Mouse (Mus musculus): ENCODE measurements around the gene Adamtsl1. TPM values are rescaled to one million over a fixed set of nuclear protein-coding genes. Genes with fewer than 3 reads are reported as not detected.

The Adamtsl1 gene
- polyA plus RNA-seq, 1 experiment: 1.1 TPM

DNA sequence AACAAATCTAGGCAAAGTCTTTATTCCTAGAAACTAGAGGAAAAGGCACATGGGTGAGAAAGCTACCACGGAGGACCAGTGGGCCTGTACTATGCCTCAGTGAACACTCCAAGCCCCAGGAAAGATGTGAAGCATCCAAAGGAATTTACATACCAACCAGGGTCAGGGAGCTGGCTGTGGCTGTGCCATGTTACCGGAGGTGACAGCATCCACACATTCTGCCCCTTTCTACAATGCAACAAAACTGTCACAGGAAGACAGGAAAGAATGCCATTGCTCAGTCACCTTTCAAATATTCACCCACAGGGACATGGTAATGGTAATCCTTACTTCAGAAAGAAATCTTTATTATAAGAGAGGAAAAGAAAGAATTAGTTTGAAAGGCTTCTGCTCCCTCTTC lies 859.2 kb downstream of the Adamtsl1 start:
- Histone ChIP-seq H3K27ac (ENCODE audit: control insufficient read depth, insufficient read depth, low read length) (no peak overlapping the region), H3K27me3 (ENCODE audit: control insufficient read depth, insufficient read depth, low read length) (no peaks in the 10 kb centered on the region), H3K4me3 (ENCODE audit: control insufficient read depth, insufficient read depth, low read length) (no peak overlapping the region), H3K4me1 (replicated peaks; ENCODE audit: control insufficient read depth, insufficient read depth, low read length) (no peaks in the 10 kb centered on the region), H3K36me3 (ENCODE audit: control insufficient read depth, insufficient read depth, low read length) (no peaks in the 10 kb centered on the region)
- WGBS: 88% methylated on average over 2 of the region's 2 CpGs
- TF ChIP-seq CTCF (IDR thresholded peaks at IDR 0.05; ENCODE audit: borderline replicate concordance, control insufficient read depth, extremely low read depth, insufficient read depth, low read length, poor library complexity) (no peak), POLR2A (IDR thresholded peaks at IDR 0.05; ENCODE audit: control insufficient read depth, extremely low read depth, insufficient read depth, low read length, poor library complexity) (no peak)
- no peak for DNase-seq

GRCm38 (mm10) chr4:86383124-86383523 lies 869.2 kb downstream of the Adamtsl1 start:
- Histone ChIP-seq H3K27ac (ENCODE audit: control insufficient read depth, insufficient read depth, low read length) (no peak overlapping the region), H3K4me1 (replicated peaks; ENCODE audit: control insufficient read depth, insufficient read depth, low read length) (no peaks in the 10 kb centered on the region), H3K27me3 (ENCODE audit: control insufficient read depth, insufficient read depth, low read length) (no peaks in the 10 kb centered on the region), H3K36me3 (ENCODE audit: control insufficient read depth, insufficient read depth, low read length) (no peaks in the 10 kb centered on the region), H3K4me3 (ENCODE audit: control insufficient read depth, insufficient read depth, low read length) (no peak overlapping the region)
- WGBS: 85% methylated on average over 2 of the region's 2 CpGs
- TF ChIP-seq POLR2A (IDR thresholded peaks at IDR 0.05; ENCODE audit: control insufficient read depth, extremely low read depth, insufficient read depth, low read length, poor library complexity) (no peak), CTCF (IDR thresholded peaks at IDR 0.05; ENCODE audit: borderline replicate concordance, control insufficient read depth, extremely low read depth, insufficient read depth, low read length, poor library complexity) (no peak)
- no peak for DNase-seq

DNA sequence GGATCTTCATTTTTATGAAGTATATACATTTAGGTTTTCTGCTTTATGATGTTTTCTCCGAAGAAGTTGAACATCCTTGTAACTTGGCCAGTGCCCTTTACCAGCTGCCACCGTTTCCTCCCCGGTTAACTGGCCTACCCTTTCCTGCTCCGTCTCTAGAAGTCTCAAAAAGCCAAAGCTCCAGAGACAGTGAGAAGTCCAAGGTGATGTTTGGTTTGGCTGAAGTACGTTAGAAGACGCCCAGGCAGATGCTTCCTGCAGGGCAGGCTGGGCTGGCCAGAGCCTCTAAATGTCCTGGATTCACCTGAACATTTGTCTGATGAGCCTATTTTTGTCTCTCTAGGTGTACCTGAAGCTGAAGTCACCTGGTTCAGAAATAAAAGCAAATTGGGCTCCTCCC lies 871.1 kb downstream of the Adamtsl1 start:
- Histone ChIP-seq H3K36me3 (ENCODE audit: control insufficient read depth, insufficient read depth, low read length) (no peaks in the 10 kb centered on the region), H3K4me3 (ENCODE audit: control insufficient read depth, insufficient read depth, low read length) (no peak overlapping the region), H3K27me3 (ENCODE audit: control insufficient read depth, insufficient read depth, low read length) (no peaks in the 10 kb centered on the region), H3K4me1 (replicated peaks; ENCODE audit: control insufficient read depth, insufficient read depth, low read length) (no peaks in the 10 kb centered on the region), H3K27ac (ENCODE audit: control insufficient read depth, insufficient read depth, low read length) (no peak overlapping the region)
- no peak for TF ChIP-seq POLR2A (IDR thresholded peaks at IDR 0.05; ENCODE audit: control insufficient read depth, extremely low read depth, insufficient read depth, low read length, poor library complexity)
- no peak for TF ChIP-seq CTCF (IDR thresholded peaks at IDR 0.05; ENCODE audit: borderline replicate concordance, control insufficient read depth, extremely low read depth, insufficient read depth, low read length, poor library complexity)
- no peak for DNase-seq
- WGBS: 92% methylated on average over 6 of the region's 6 CpGs

- TF ChIP-seq POLR2A (IDR thresholded peaks at IDR 0.05; ENCODE audit: control insufficient read depth, extremely low read depth, insufficient read depth, low read length, poor library complexity) (no peak), CTCF (IDR thresholded peaks at IDR 0.05; ENCODE audit: borderline replicate concordance, control insufficient read depth, extremely low read depth, insufficient read depth, low read length, poor library complexity) (no peak)
- Histone ChIP-seq H3K4me1 (replicated peaks; ENCODE audit: control insufficient read depth, insufficient read depth, low read length) (no peaks in the 10 kb centered on the region), H3K36me3 (ENCODE audit: control insufficient read depth, insufficient read depth, low read length) (no peaks in the 10 kb centered on the region), H3K27me3 (ENCODE audit: control insufficient read depth, insufficient read depth, low read length) (no peaks in the 10 kb centered on the region), H3K27ac (ENCODE audit: control insufficient read depth, insufficient read depth, low read length) (no peak overlapping the region), H3K4me3 (ENCODE audit: control insufficient read depth, insufficient read depth, low read length) (no peak overlapping the region)
- DNase-seq: no peak
- 80% methylated on average over 5 of the region's 5 CpGs for WGBS
Observed at GRCm38 (mm10) chr4:86388430-86388829, 874.5 kb downstream of the Adamtsl1 start.

GRCm38 (mm10) chr4:86391176-86391575 lies 877.2 kb downstream of the Adamtsl1 start:
- Histone ChIP-seq H3K27me3 (ENCODE audit: control insufficient read depth, insufficient read depth, low read length) (no peaks in the 10 kb centered on the region), H3K4me1 (replicated peaks; ENCODE audit: control insufficient read depth, insufficient read depth, low read length) (no peaks in the 10 kb centered on the region), H3K36me3 (ENCODE audit: control insufficient read depth, insufficient read depth, low read length) (no peaks in the 10 kb centered on the region), H3K27ac (ENCODE audit: control insufficient read depth, insufficient read depth, low read length) (no peak overlapping the region), H3K4me3 (ENCODE audit: control insufficient read depth, insufficient read depth, low read length) (no peak overlapping the region)
- no peak for DNase-seq
- WGBS: 76% methylated on average over 3 of the region's 3 CpGs
- TF ChIP-seq POLR2A (IDR thresholded peaks at IDR 0.05; ENCODE audit: control insufficient read depth, extremely low read depth, insufficient read depth, low read length, poor library complexity): no peak

DNA sequence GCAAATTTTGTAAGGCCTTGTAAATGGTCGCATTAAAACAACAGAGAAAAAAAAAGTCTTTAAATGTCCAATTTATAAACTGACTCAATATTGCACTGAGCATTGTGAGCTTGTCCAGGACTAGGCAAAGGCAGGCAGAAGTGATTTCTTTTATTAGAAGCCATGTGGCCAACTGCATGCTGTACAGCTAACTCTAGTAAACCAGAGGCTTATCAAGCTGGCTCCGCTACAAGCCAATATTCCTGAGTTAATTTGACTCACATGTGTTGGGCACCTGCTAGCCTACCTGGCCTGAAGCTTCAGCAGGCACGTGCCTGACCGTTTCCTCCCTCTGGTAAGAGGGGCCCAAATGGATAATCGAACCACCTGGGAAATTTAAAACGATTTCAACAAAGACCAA lies 881.7 kb downstream of the Adamtsl1 start:
- no peak overlapping the region for H3K27ac ChIP-seq (ENCODE audit: control insufficient read depth, insufficient read depth, low read length)
- DNase-seq: no peak
- no peaks in the 10 kb centered on the region for H3K27me3 ChIP-seq (ENCODE audit: control insufficient read depth, insufficient read depth, low read length)
- 92% methylated on average over 6 of the region's 6 CpGs for WGBS
- H3K4me3 ChIP-seq (ENCODE audit: control insufficient read depth, insufficient read depth, low read length): no peak overlapping the region
- no peak for TF ChIP-seq CTCF (IDR thresholded peaks at IDR 0.05; ENCODE audit: borderline replicate concordance, control insufficient read depth, extremely low read depth, insufficient read depth, low read length, poor library complexity)
- no peak for TF ChIP-seq POLR2A (IDR thresholded peaks at IDR 0.05; ENCODE audit: control insufficient read depth, extremely low read depth, insufficient read depth, low read length, poor library complexity)
- no peaks in the 10 kb centered on the region for H3K4me1 ChIP-seq (replicated peaks; ENCODE audit: control insufficient read depth, insufficient read depth, low read length)
- no peaks in the 10 kb centered on the region for H3K36me3 ChIP-seq (ENCODE audit: control insufficient read depth, insufficient read depth, low read length)

DNA sequence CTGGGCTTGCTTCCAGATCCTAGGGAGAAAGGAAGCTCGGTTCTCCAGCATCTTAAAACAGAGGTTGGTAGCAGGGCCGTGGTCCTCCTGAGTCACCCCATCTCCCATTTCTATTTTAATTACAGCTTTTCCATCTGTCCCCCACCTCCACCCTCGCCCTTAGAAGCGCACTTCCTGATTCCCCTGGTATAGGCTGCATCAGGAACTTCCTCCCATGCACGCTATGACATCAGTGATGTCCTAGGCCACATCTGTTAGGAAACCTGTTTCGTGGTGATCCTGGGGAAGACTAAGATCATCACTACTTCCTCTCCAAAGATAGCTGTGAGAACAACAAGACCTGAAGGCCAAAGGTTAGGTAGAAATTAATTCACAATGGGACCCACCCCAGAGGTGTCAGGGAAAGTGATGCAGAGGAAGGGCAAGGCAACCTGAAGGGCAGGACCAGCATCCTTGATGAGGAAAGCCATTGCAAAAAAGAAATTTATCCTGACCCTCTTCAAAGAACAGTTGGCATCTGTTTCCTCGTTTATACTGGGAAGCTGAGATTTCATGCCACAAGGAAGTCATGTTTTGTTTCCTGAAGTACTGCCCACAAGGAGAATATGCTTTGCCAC lies 882.8 kb downstream of the Adamtsl1 start:
- Histone ChIP-seq H3K27me3 (ENCODE audit: control insufficient read depth, insufficient read depth, low read length) (no peaks in the 10 kb centered on the region), H3K4me1 (replicated peaks; ENCODE audit: control insufficient read depth, insufficient read depth, low read length) (no peaks in the 10 kb centered on the region), H3K27ac (ENCODE audit: control insufficient read depth, insufficient read depth, low read length) (no peak overlapping the region), H3K4me3 (ENCODE audit: control insufficient read depth, insufficient read depth, low read length) (no peak overlapping the region), H3K36me3 (ENCODE audit: control insufficient read depth, insufficient read depth, low read length) (no peaks in the 10 kb centered on the region)
- no peak for TF ChIP-seq CTCF (IDR thresholded peaks at IDR 0.05; ENCODE audit: borderline replicate concordance, control insufficient read depth, extremely low read depth, insufficient read depth, low read length, poor library complexity)
- TF ChIP-seq POLR2A (IDR thresholded peaks at IDR 0.05; ENCODE audit: control insufficient read depth, extremely low read depth, insufficient read depth, low read length, poor library complexity): no peak
- no peak for DNase-seq
- WGBS: 62% methylated on average over 7 of the region's 7 CpGs

Measured in thymus, adult 2 months (tissue).